In the genomic region with DNA sequence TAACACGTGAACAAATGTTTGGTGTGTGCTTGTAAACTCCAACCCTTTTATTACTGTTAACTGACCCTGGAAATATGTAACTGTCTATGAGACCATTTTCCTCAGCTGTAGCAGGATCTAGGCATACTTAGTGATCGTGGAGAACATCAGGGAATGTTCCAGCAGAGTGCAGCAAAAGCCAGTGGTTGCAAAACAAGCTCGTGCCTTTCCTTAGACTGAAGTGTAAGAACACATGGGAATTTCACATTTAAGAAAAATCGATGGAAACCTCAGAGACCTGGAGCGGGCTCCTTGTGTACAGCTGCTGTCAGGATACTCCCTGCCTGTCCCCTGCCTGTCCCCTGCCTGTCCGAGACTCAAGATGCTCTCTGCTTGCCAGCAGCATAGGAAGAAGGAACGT, we compare ENCODE assay signal across 10 mouse cellular contexts.
A peak's percentile ranks its signal among the peaks of the same experiment; 100 is the strongest.
DNase-seq lines count a peak whose midpoint lies in the region; ATAC-seq and TF ChIP-seq lines count a peak whose summit lies in the region.
"Had no signal": no experiment of that assay in that cellular context is flagged by ENCODE, and none has a peak within 500 bp of the region (broad histone marks: within the 10 kb centered on the region; RNA-seq: fewer than 3 reads in every experiment).

No protein-coding gene starts in this region.

- no peak overlapping the region for H3K4me3 ChIP-seq in embryonic facial prominence, embryonic 13.5 days
- no peak overlapping the region for H3K4me3 ChIP-seq in embryonic facial prominence, embryonic 10.5 days
- no peak overlapping the region for H3K4me3 ChIP-seq in kidney, embryonic 14.5 days (ENCODE audit: low read length)
- no peak overlapping the region for H3K4me3 ChIP-seq in stomach, postnatal 0 days (ENCODE audit: low read depth, low read length)
- H3K4me3 ChIP-seq: megakaryocyte, embryonic 14.5 days had no signal

- ATAC-seq in embryonic facial prominence, embryonic 13.5 days (ENCODE audit: insufficient number of reproducible peaks, insufficient read depth, low FRiP score, low TSS enrichment, low read depth), result no peak
- no peak; the same call in 1 of the 2 replicates for ATAC-seq in kidney, embryonic 14.5 days (ENCODE audit: low FRiP score, low TSS enrichment)
- ATAC-seq in stomach, postnatal 0 days (ENCODE audit: low FRiP score, low TSS enrichment), result no peak
- ATAC-seq in monocyte, adult 5-6 weeks (replicated peaks; ENCODE audit: insufficient number of reproducible peaks, low FRiP score, low TSS enrichment, poor library complexity, severe bottlenecking), result no peak

- peaks cover 11% of the 10 kb centered on the region; the same call in 1 of the 2 replicates for H3K4me1 ChIP-seq in embryonic facial prominence, embryonic 13.5 days
- peaks cover 29% of the 10 kb centered on the region for H3K4me1 ChIP-seq in embryonic facial prominence, embryonic 10.5 days
- 0 out of 2 replicates have a peak, but pooled peaks cover 3% of the 10 kb centered on the region for H3K4me1 ChIP-seq in kidney, embryonic 14.5 days (ENCODE audit: control insufficient read depth, insufficient read depth, low read length)
- H3K4me1 ChIP-seq in stomach, postnatal 0 days (replicated peaks; ENCODE audit: control insufficient read depth, insufficient read depth), result no peaks in the 10 kb centered on the region

- no peaks in the 10 kb centered on the region for H3K36me3 ChIP-seq in embryonic facial prominence, embryonic 13.5 days
- H3K36me3 ChIP-seq in embryonic facial prominence, embryonic 10.5 days (replicated peaks), result no peaks in the 10 kb centered on the region
- H3K36me3 ChIP-seq in kidney, embryonic 14.5 days (ENCODE audit: control insufficient read depth, insufficient read depth, low read length), result no peaks in the 10 kb centered on the region
- H3K36me3 ChIP-seq in stomach, postnatal 0 days (ENCODE audit: control insufficient read depth, insufficient read depth, low read length), result no peaks in the 10 kb centered on the region

- TF ChIP-seq EP300 in stomach, postnatal 0 days (optimal IDR thresholded peaks at IDR 0.05), result no peak

- 68% methylated on average over 7 of the region's 7 CpGs for WGBS in embryonic facial prominence, embryonic 13.5 days
- 81% methylated on average over 7 of the region's 7 CpGs for WGBS in embryonic facial prominence, embryonic 10.5 days
- WGBS in kidney, embryonic 14.5 days, result 64% methylated on average over 7 of the region's 7 CpGs
- 61% methylated on average over 7 of the region's 7 CpGs for whole genome bisulfite sequencing in stomach, postnatal 0 days

- 0 out of 2 replicates have a peak overlapping the region, but pooled peaks have one; percentile 34 for H3K27ac ChIP-seq in embryonic facial prominence, embryonic 13.5 days
- H3K27ac ChIP-seq in embryonic facial prominence, embryonic 10.5 days (replicated peaks), result no peak overlapping the region
- H3K27ac ChIP-seq in kidney, embryonic 14.5 days (ENCODE audit: low read depth, low read length), result no peak overlapping the region
- H3K27ac ChIP-seq in stomach, postnatal 0 days (replicated peaks), result no peak overlapping the region

- H3K4me2 ChIP-seq in embryonic facial prominence, embryonic 13.5 days, result no peak overlapping the region
- H3K4me2 ChIP-seq in kidney, embryonic 14.5 days (replicated peaks; ENCODE audit: low read depth, low read length), result no peak overlapping the region
- no peak overlapping the region for H3K4me2 ChIP-seq in stomach, postnatal 0 days (replicated peaks; ENCODE audit: low read depth)

- no peaks in the 10 kb centered on the region for H3K9me3 ChIP-seq in embryonic facial prominence, embryonic 13.5 days
- no peaks in the 10 kb centered on the region for H3K9me3 ChIP-seq in embryonic facial prominence, embryonic 10.5 days
- H3K9me3 ChIP-seq in kidney, embryonic 14.5 days (ENCODE audit: control insufficient read depth, low read length), result no peaks in the 10 kb centered on the region
- H3K9me3 ChIP-seq in stomach, postnatal 0 days (ENCODE audit: control insufficient read depth, low read length), result no peaks in the 10 kb centered on the region
- H3K9me3 ChIP-seq: megakaryocyte, embryonic 14.5 days had no signal

- no peak for DNase-seq in embryonic facial prominence, embryonic 10.5 days (ENCODE audit: low spot score)
- DNase-seq in kidney, adult 9 months, result peak; percentile 19
- peak; percentile 50 to 52 for DNase-seq in right cerebral cortex, postnatal 10 days (ENCODE audit: low spot score in 2 of 2)
- DNase-seq in right cerebral cortex, postnatal 25 days, result no peak
- DNase-seq in stomach, postnatal 0 days (ENCODE audit: low spot score), result no peak
- DNase-seq: cerebellum, postnatal 36 days had no signal

- peak; percentile 74 for TF ChIP-seq CTCF in stomach, postnatal 0 days (IDR thresholded peaks at IDR 0.05; ENCODE audit: low read depth)

- peaks cover 12% of the 10 kb centered on the region for H3K27me3 ChIP-seq in embryonic facial prominence, embryonic 13.5 days
- no peaks in the 10 kb centered on the region for H3K27me3 ChIP-seq in embryonic facial prominence, embryonic 10.5 days (replicated peaks; ENCODE audit: low read depth, poor library complexity, severe bottlenecking)
- H3K27me3 ChIP-seq in kidney, embryonic 14.5 days (ENCODE audit: control insufficient read depth, insufficient read depth, low read length), result no peaks in the 10 kb centered on the region
- no peaks in the 10 kb centered on the region for H3K27me3 ChIP-seq in stomach, postnatal 0 days (ENCODE audit: control insufficient read depth, insufficient read depth, low read length)
- H3K27me3 ChIP-seq: megakaryocyte, embryonic 14.5 days had no signal

- no peak overlapping the region for H3K9ac ChIP-seq in embryonic facial prominence, embryonic 13.5 days
- no peak overlapping the region for H3K9ac ChIP-seq in kidney, embryonic 14.5 days (ENCODE audit: low read depth, low read length)
- H3K9ac ChIP-seq in stomach, postnatal 0 days (ENCODE audit: low read length), result no peak overlapping the region

Comparison
In these comparisons a context has a peak if more than half of its experiments do, and no peak if none do; other contexts are left out.
1. DNase-seq: peak in kidney, adult 9 months (single experiment) and right cerebral cortex, postnatal 10 days (2 of 2); none in embryonic facial prominence, embryonic 10.5 days (single experiment), right cerebral cortex, postnatal 25 days (single experiment) and stomach, postnatal 0 days (single experiment).